Mouse (Mus musculus): ENCODE measurements around the gene Tcp11l2.

Gene Tcp11l2

GRCm38 (mm10) chr10:84556120-84556519 is 20.3 kb upstream of the Tcp11l2 start:
- DNase-seq (ENCODE audit: low spot score in 2 of 2): no peak

- DNase-seq (ENCODE audit: low spot score in 2 of 2): no peak
Observed at GRCm38 (mm10) chr10:84558511-84558910, 17.9 kb upstream of the Tcp11l2 start.

GRCm38 (mm10) chr10:84559986-84560385 is 16.4 kb upstream of the Tcp11l2 start:
- no peak for DNase-seq (ENCODE audit: low spot score in 2 of 2)

GRCm38 (mm10) chr10:84562121-84562520 is 14.3 kb upstream of the Tcp11l2 start:
- no peak for DNase-seq (ENCODE audit: low spot score in 2 of 2)

- DNase-seq (ENCODE audit: low spot score in 2 of 2): no peak
Observed at GRCm38 (mm10) chr10:84562567-84563554, 13.6 kb upstream of the Tcp11l2 start.

GRCm38 (mm10) chr10:84564427-84564826 is 12.0 kb upstream of the Tcp11l2 start:
- no peak for DNase-seq (ENCODE audit: low spot score in 2 of 2)

- no peak for DNase-seq (ENCODE audit: low spot score in 2 of 2)
Observed at GRCm38 (mm10) chr10:84571052-84571639, 5.3 kb upstream of the Tcp11l2 start.

- no peak for DNase-seq (ENCODE audit: low spot score in 2 of 2)
Observed at GRCm38 (mm10) chr10:84573671-84574420, 2.6 kb upstream of the Tcp11l2 start.

GRCm38 (mm10) chr10:84576029-84576394 is 414 bp upstream of the Tcp11l2 start:
- no peak for DNase-seq (ENCODE audit: low spot score in 2 of 2)

- DNase-seq (ENCODE audit: low spot score in 2 of 2): peak; percentile 68 to 73
Observed at GRCm38 (mm10) chr10:84577071-84577727, 773 bp downstream of the Tcp11l2 start.

- no peak for DNase-seq (ENCODE audit: low spot score in 2 of 2)
Observed at GRCm38 (mm10) chr10:84578738-84579137, 2.3 kb downstream of the Tcp11l2 start.

- no peak for DNase-seq (ENCODE audit: low spot score in 2 of 2)
Observed at GRCm38 (mm10) chr10:84579527-84579926, 3.1 kb downstream of the Tcp11l2 start.

GRCm38 (mm10) chr10:84581191-84581590 is 4.8 kb downstream of the Tcp11l2 start:
- DNase-seq (ENCODE audit: low spot score in 2 of 2): no peak

GRCm38 (mm10) chr10:84582236-84582635 is 5.8 kb downstream of the Tcp11l2 start:
- DNase-seq (ENCODE audit: low spot score in 2 of 2): no peak

- DNase-seq (ENCODE audit: low spot score in 2 of 2): no peak
Observed at GRCm38 (mm10) chr10:84584451-84585293, 8.2 kb downstream of the Tcp11l2 start.

- no peak for DNase-seq (ENCODE audit: low spot score in 2 of 2)
Observed at GRCm38 (mm10) chr10:84585294-84585650, 8.8 kb downstream of the Tcp11l2 start.

GRCm38 (mm10) chr10:84590956-84591355 is 14.5 kb downstream of the Tcp11l2 start:
- no peak for DNase-seq (ENCODE audit: low spot score in 2 of 2)

GRCm38 (mm10) chr10:84591640-84592148 is 15.3 kb downstream of the Tcp11l2 start:
- no peak for DNase-seq (ENCODE audit: low spot score in 2 of 2)

GRCm38 (mm10) chr10:84592745-84593144 is 16.3 kb downstream of the Tcp11l2 start:
- DNase-seq (ENCODE audit: low spot score in 2 of 2): no peak

- no peak for DNase-seq (ENCODE audit: low spot score in 2 of 2)
Observed at GRCm38 (mm10) chr10:84597127-84597785, 20.8 kb downstream of the Tcp11l2 start.
